Mouse (Mus musculus): Measurements from ENCODE around the gene Fgfr2. TPM values are rescaled to one million over a fixed set of nuclear protein-coding genes. Genes with fewer than 3 reads are reported as not detected.

The Fgfr2 gene
- polyA plus RNA-seq, 1 experiment from 2014 or later: 11.2 TPM

GRCm38 (mm10) chr7:130665358-130665757 is 2457.8 kb downstream of the Fgfr2 start:
- H3K4me2 ChIP-seq (ENCODE audit: low read depth, low read length): no peak overlapping the region
- TF ChIP-seq CTCF (IDR thresholded peaks at IDR 0.05; ENCODE audit: low read depth) (no peak), EP300 (IDR thresholded peaks at IDR 0.05; ENCODE audit: low read depth) (no peak)
- H3K9me3 ChIP-seq (ENCODE audit: low read length): no peaks in the 10 kb centered on the region
- no peak overlapping the region for H3K27ac ChIP-seq (ENCODE audit: low read depth)
- H3K4me1 ChIP-seq (ENCODE audit: insufficient read depth): peaks cover 14% of the 10 kb centered on the region
- H3K9ac ChIP-seq (replicated peaks): no peak overlapping the region
- H3K36me3 ChIP-seq (replicated peaks; ENCODE audit: insufficient read depth, low read length): no peaks in the 10 kb centered on the region
- WGBS (ENCODE audit: insufficient replicate concordance): 85% methylated on average over 9 of the region's 9 CpGs
- no peaks in the 10 kb centered on the region for H3K27me3 ChIP-seq (ENCODE audit: insufficient read depth, low read length)
- ATAC-seq (no peak), DNase-seq (no peak)
- no peak overlapping the region for H3K4me3 ChIP-seq (ENCODE audit: low read depth, low read length)

GRCm38 (mm10) chr7:130664629-130665028 is 2458.5 kb downstream of the Fgfr2 start:
- DNase-seq: no peak
- ATAC-seq: no peak
- Histone ChIP-seq H3K9me3 (ENCODE audit: low read length) (no peaks in the 10 kb centered on the region), H3K36me3 (replicated peaks; ENCODE audit: insufficient read depth, low read length) (no peaks in the 10 kb centered on the region), H3K9ac (replicated peaks) (no peak overlapping the region), H3K27me3 (ENCODE audit: insufficient read depth, low read length) (no peaks in the 10 kb centered on the region), H3K4me1 (ENCODE audit: insufficient read depth) (peaks cover 10% of the 10 kb centered on the region), H3K4me3 (ENCODE audit: low read depth, low read length) (no peak overlapping the region), H3K4me2 (ENCODE audit: low read depth, low read length) (no peak overlapping the region), H3K27ac (ENCODE audit: low read depth) (no peak overlapping the region)
- TF ChIP-seq EP300 (IDR thresholded peaks at IDR 0.05; ENCODE audit: low read depth) (no peak), CTCF (IDR thresholded peaks at IDR 0.05; ENCODE audit: low read depth) (peak; percentile 36)
- 81% methylated on average over 5 of the region's 5 CpGs for WGBS (ENCODE audit: insufficient replicate concordance)

- WGBS (ENCODE audit: insufficient replicate concordance): 81% methylated on average over 5 of the region's 5 CpGs
Measured at GRCm38 (mm10) chr7:130664037-130664436, 2459.1 kb downstream of the Fgfr2 start.

GRCm38 (mm10) chr7:130662869-130663268 is 2460.3 kb downstream of the Fgfr2 start:
- Histone ChIP-seq H3K27me3 (ENCODE audit: insufficient read depth, low read length) (no peaks in the 10 kb centered on the region), H3K4me2 (ENCODE audit: low read depth, low read length) (no peak overlapping the region), H3K9me3 (ENCODE audit: low read length) (no peaks in the 10 kb centered on the region), H3K9ac (replicated peaks) (no peak overlapping the region), H3K27ac (ENCODE audit: low read depth) (no peak overlapping the region), H3K4me1 (ENCODE audit: insufficient read depth) (no peaks in the 10 kb centered on the region; the same call in 1 of the 2 replicates), H3K4me3 (ENCODE audit: low read depth, low read length) (no peak overlapping the region), H3K36me3 (replicated peaks; ENCODE audit: insufficient read depth, low read length) (no peaks in the 10 kb centered on the region)
- ATAC-seq (no peak), DNase-seq (no peak)
- TF ChIP-seq CTCF (IDR thresholded peaks at IDR 0.05; ENCODE audit: low read depth) (no peak), EP300 (IDR thresholded peaks at IDR 0.05; ENCODE audit: low read depth) (no peak)
- WGBS (ENCODE audit: insufficient replicate concordance): 77% methylated on average over 4 of the region's 4 CpGs

More at GRCm38 (mm10) chr7:130664037-130664436, 2459.1 kb downstream of the Fgfr2 start:
- TF ChIP-seq EP300 (IDR thresholded peaks at IDR 0.05; ENCODE audit: low read depth) (no peak), CTCF (IDR thresholded peaks at IDR 0.05; ENCODE audit: low read depth) (no peak)
- Histone ChIP-seq H3K9ac (replicated peaks) (no peak overlapping the region), H3K9me3 (ENCODE audit: low read length) (no peaks in the 10 kb centered on the region), H3K4me2 (ENCODE audit: low read depth, low read length) (no peak overlapping the region), H3K4me3 (ENCODE audit: low read depth, low read length) (no peak overlapping the region), H3K27me3 (ENCODE audit: insufficient read depth, low read length) (no peaks in the 10 kb centered on the region), H3K4me1 (ENCODE audit: insufficient read depth) (peaks cover 6% of the 10 kb centered on the region), H3K27ac (ENCODE audit: low read depth) (no peak overlapping the region), H3K36me3 (replicated peaks; ENCODE audit: insufficient read depth, low read length) (no peaks in the 10 kb centered on the region)
- ATAC-seq (no peak), DNase-seq (no peak)

DNA sequence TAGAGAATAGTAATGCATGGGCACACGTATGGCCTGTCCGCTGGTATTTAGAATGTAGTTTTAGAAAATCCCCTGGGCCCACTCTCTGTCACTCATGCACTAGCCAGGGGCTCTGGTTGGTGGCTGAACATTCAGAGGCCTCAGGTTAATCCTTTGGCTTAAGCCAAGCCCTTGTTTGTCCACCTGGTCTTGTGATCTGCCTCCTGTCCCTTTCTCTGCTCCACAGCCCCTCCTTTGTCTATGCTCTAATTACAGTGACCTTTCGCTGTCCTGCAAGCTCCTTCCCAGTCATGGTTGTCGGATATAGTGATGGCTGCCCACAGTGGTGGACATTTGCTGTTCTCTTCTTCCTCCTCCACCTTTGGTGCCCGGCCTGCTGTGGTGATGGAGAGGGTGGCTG is 2460.9 kb downstream of the Fgfr2 start:
- TF ChIP-seq EP300 (IDR thresholded peaks at IDR 0.05; ENCODE audit: low read depth): no peak
- no peak for TF ChIP-seq CTCF (IDR thresholded peaks at IDR 0.05; ENCODE audit: low read depth)
- no peaks in the 10 kb centered on the region for H3K36me3 ChIP-seq (replicated peaks; ENCODE audit: insufficient read depth, low read length)
- H3K4me1 ChIP-seq (ENCODE audit: insufficient read depth): no peaks in the 10 kb centered on the region; the same call in 1 of the 2 replicates
- no peak overlapping the region for H3K4me3 ChIP-seq (ENCODE audit: low read depth, low read length)
- DNase-seq (no peak), ATAC-seq (no peak)
- no peaks in the 10 kb centered on the region for H3K9me3 ChIP-seq (ENCODE audit: low read length)
- whole genome bisulfite sequencing (ENCODE audit: insufficient replicate concordance): 87% methylated on average over 5 of the region's 5 CpGs
- no peak overlapping the region for H3K9ac ChIP-seq (replicated peaks)
- H3K4me2 ChIP-seq (ENCODE audit: low read depth, low read length): no peak overlapping the region
- no peak overlapping the region for H3K27ac ChIP-seq (ENCODE audit: low read depth)
- H3K27me3 ChIP-seq (ENCODE audit: insufficient read depth, low read length): no peaks in the 10 kb centered on the region

GRCm38 (mm10) chr7:130659129-130659528 is 2464.0 kb downstream of the Fgfr2 start:
- Histone ChIP-seq H3K27ac (ENCODE audit: low read depth) (no peak overlapping the region), H3K27me3 (ENCODE audit: insufficient read depth, low read length) (no peaks in the 10 kb centered on the region), H3K9ac (replicated peaks) (no peak overlapping the region), H3K4me3 (ENCODE audit: low read depth, low read length) (no peak overlapping the region), H3K4me1 (ENCODE audit: insufficient read depth) (peaks cover 10% of the 10 kb centered on the region), H3K9me3 (ENCODE audit: low read length) (no peaks in the 10 kb centered on the region), H3K4me2 (ENCODE audit: low read depth, low read length) (no peak overlapping the region), H3K36me3 (replicated peaks; ENCODE audit: insufficient read depth, low read length) (no peaks in the 10 kb centered on the region)
- DNase-seq (no peak), ATAC-seq (no peak)
- TF ChIP-seq EP300 (IDR thresholded peaks at IDR 0.05; ENCODE audit: low read depth) (no peak), CTCF (IDR thresholded peaks at IDR 0.05; ENCODE audit: low read depth) (no peak)
- 80% methylated on average over 5 of the region's 5 CpGs for WGBS (ENCODE audit: insufficient replicate concordance)

DNA sequence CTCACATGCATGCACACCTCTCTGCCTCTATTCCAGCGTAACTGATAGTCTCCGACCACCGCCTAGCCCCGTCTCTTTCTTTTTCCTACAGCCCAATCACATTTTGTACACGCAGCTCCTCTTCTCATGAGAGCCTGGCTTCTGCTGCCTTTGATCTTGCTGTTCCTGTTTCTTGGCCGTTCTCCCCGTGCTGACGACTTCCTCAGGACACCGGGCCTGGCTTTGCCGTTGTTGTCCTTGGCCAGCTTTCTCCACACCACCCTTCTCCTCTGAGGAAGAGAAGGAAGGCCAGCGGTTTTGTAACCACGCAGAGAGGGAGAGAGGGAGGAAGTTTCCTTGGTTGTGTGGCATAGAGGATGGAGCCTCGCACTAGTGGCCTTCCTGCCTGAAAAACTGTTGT is 2465.4 kb downstream of the Fgfr2 start:
- ATAC-seq (no peak), DNase-seq (no peak)
- Histone ChIP-seq H3K27ac (ENCODE audit: low read depth) (no peak overlapping the region), H3K4me2 (ENCODE audit: low read depth, low read length) (no peak overlapping the region), H3K9me3 (ENCODE audit: low read length) (no peaks in the 10 kb centered on the region), H3K9ac (replicated peaks) (no peak overlapping the region), H3K4me1 (ENCODE audit: insufficient read depth) (peaks cover 11% of the 10 kb centered on the region), H3K27me3 (ENCODE audit: insufficient read depth, low read length) (no peaks in the 10 kb centered on the region), H3K4me3 (ENCODE audit: low read depth, low read length) (no peak overlapping the region), H3K36me3 (replicated peaks; ENCODE audit: insufficient read depth, low read length) (no peaks in the 10 kb centered on the region)
- 34% methylated on average over 13 of the region's 13 CpGs for WGBS (ENCODE audit: insufficient replicate concordance)
- TF ChIP-seq CTCF (IDR thresholded peaks at IDR 0.05; ENCODE audit: low read depth) (no peak), EP300 (IDR thresholded peaks at IDR 0.05; ENCODE audit: low read depth) (no peak)

Data from liver, postnatal 0 days (tissue).